Mouse (Mus musculus) neural tube, embryonic 11.5 days (tissue): ENCODE measurements around the gene Spatc1l. TPM values are rescaled to one million over a fixed set of nuclear protein-coding genes. Genes with fewer than 3 reads are reported as not detected.

Source experiments
- ATAC-seq: fragments of 200-750 bp; cut with Nextera tagmentation; 2 replicates; pipeline ENCODE4 v1.8.0; 2017; ENCODE audit warnings: moderate number of reproducible peaks, mild to moderate bottlenecking, moderate TSS enrichment, moderate library complexity; ENCODE audit not compliant: insufficient read depth, low FRiP score, low TSS enrichment
- DNase-seq: peaks from one replicate; pipeline ENCODE4 v3.0.0-alpha.2; 2015; ENCODE audit warnings: low spot score
- H3K27ac ChIP-seq: fragments of 300-500 bp; sonication (generic); 2 replicates; pipeline ENCODE4 v1.5.1; 2014; ENCODE audit warnings: low read depth, mild to moderate bottlenecking, low read length
- H3K27me3 ChIP-seq: fragments of 300-500 bp; sonication (generic); 2 replicates; pipeline ENCODE4 v1.6.1; 2014; ENCODE audit warnings: mild to moderate bottlenecking, low read length, mixed read lengths; ENCODE audit not compliant: control insufficient read depth, insufficient read depth
- H3K36me3 ChIP-seq: fragments of 300-500 bp; sonication (generic); 2 replicates; pipeline ENCODE4 v1.6.1; 2014; ENCODE audit warnings: mild to moderate bottlenecking, low read length, moderate library complexity, mixed read lengths; ENCODE audit not compliant: control insufficient read depth, insufficient read depth
- H3K4me1 ChIP-seq: fragments of 300-500 bp; sonication (generic); 2 replicates; pipeline ENCODE4 v1.6.1; 2014; ENCODE audit warnings: low read length, mixed read lengths; ENCODE audit not compliant: control insufficient read depth, insufficient read depth
- H3K4me2 ChIP-seq: fragments of 300-500 bp; sonication (generic); 2 replicates; pipeline ENCODE4 v1.6.1; 2014; ENCODE audit warnings: low read depth, mild to moderate bottlenecking, moderate library complexity
- H3K4me3 ChIP-seq: fragments of 300-500 bp; sonication (generic); 2 replicates; pipeline ENCODE4 v1.5.1; 2014; ENCODE audit warnings: low read depth, low read length
- H3K9ac ChIP-seq: fragments of 300-500 bp; sonication (generic); 2 replicates; pipeline ENCODE4 v1.6.1; 2014; ENCODE audit warnings: mild to moderate bottlenecking, low read length
- H3K9me3 ChIP-seq: fragments of 300-500 bp; sonication (generic); 2 replicates; pipeline ENCODE4 v1.6.1; 2016; ENCODE audit warnings: low read length; ENCODE audit not compliant: control insufficient read depth
- WGBS: fragments of 180-500 bp; shearing (Covaris S2); extraction: QIAGEN DNeasy Blood & Tissue Kit; methylation state at CpG from one replicate; pipeline ENCODE4 v1.1.7; 2014; 5-methylcytosine and 5-hydroxymethylcytosine counted together
- polyA plus RNA-seq: library from polyadenylated mRNA; unstranded; fragments of >200 nt; fragmentation: Nextera tagmentation; extraction: Ambion mirVana; gene quantifications from 2 replicates; pipeline ENCODE4 v1.2.1, GENCODE M21; 2014

Gene Spatc1l
- polyA plus RNA-seq, 1 experiment from 2014 or later, result not detected

DNA sequence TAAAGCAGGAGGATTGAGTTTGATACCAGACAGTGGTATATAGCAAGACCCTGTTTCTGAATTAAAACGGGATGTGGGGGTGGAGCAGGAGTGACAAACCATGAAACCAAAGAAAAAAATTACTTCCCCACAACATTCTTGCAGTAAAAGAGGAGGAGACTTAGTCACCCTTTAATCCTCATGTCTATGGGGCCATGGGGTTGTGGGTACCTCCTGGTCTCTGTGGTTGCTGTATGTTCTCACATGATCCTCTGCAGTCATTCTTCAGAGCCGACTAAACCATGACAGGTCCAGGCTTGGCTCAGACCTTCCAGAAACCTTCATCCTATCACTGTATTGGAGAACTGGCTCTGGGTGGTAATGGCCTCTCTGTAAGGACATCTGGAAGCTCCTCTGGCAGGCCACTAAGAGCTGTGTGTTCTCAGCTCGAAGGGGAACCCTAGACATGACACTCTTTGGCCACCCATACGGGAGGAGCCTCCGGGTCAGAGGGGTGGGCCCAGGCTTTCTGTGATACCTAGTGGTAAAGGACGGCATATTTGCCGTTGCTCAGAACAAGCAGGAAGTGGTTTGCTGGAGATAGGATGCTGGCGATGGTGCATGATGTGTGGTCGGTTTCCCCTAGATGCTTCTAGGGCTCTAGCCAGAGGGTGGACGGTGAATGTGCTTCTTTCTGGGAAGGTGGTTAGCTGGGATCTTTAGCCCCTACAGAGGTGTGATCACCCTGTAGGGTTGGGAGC, 19.3 kb upstream of the Spatc1l start:
- Histone ChIP-seq H3K9me3 (no peaks in the 10 kb centered on the region), H3K4me3 (no peak overlapping the region), H3K36me3 (peaks cover 31% of the 10 kb centered on the region), H3K4me2 (no peak overlapping the region), H3K4me1 (no peaks in the 10 kb centered on the region), H3K27ac (no peak overlapping the region), H3K27me3 (no peaks in the 10 kb centered on the region), H3K9ac (no peak overlapping the region)
- no peak for DNase-seq
- WGBS, result 87% methylated on average over 10 of the region's 10 CpGs
- no peak for ATAC-seq

DNA sequence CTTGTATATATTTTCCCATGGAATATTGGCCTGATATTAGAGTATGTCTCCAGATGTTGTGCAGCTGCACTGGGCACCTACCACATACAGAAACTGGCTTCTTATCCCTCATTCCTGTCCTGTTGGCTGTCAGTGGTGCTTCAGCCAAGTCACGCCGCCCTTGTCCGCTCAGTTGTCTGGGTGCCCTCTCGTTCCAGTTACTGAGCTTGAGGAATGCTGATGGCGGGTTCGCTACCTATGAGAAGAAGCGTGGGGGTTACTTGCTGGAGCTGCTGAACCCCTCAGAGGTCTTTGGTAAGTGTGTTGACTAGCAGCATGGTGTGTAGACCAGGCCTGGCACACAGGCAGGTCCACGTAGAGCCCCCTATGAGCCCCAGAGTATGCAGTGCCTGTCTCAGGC, 15.5 kb upstream of the Spatc1l start:
- H3K27me3 ChIP-seq, result no peaks in the 10 kb centered on the region
- H3K4me3 ChIP-seq, result no peak overlapping the region
- no peak overlapping the region for H3K9ac ChIP-seq
- ATAC-seq (no peak), DNase-seq (no peak)
- no peak overlapping the region for H3K27ac ChIP-seq
- peaks cover 34% of the 10 kb centered on the region for H3K36me3 ChIP-seq
- H3K4me2 ChIP-seq, result no peak overlapping the region
- no peaks in the 10 kb centered on the region for H3K9me3 ChIP-seq
- WGBS, result 91% methylated on average over 8 of the region's 8 CpGs
- no peaks in the 10 kb centered on the region for H3K4me1 ChIP-seq

DNA sequence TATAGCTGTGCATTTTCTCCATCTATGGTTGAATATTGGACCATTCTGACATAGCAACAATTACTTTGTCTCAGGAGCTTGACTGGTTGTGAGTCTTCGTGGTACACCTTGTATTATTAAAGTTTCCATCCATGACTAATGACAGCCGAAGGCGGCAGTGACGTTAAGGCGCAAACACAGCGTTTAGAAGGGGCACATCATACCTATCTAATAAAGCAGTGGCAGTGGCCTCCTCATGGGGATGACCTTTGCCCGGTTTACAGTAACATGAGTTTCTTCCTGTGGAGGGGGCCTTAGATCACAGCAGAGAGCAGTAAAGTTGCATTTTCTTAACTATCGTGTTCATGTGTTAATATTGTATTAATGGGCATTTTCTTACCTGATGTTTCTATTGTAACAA, 13.9 kb upstream of the Spatc1l start:
- ATAC-seq (no peak), DNase-seq (no peak)
- WGBS, result 92% methylated on average over 8 of the region's 8 CpGs
- Histone ChIP-seq H3K4me2 (no peak overlapping the region), H3K4me1 (no peaks in the 10 kb centered on the region), H3K4me3 (no peak overlapping the region), H3K27me3 (no peaks in the 10 kb centered on the region), H3K9ac (no peak overlapping the region), H3K9me3 (no peaks in the 10 kb centered on the region), H3K36me3 (peaks cover 34% of the 10 kb centered on the region), H3K27ac (no peak overlapping the region)

- WGBS, result 90% methylated on average over 5 of the region's 5 CpGs
- no peaks in the 10 kb centered on the region for H3K4me1 ChIP-seq
- ATAC-seq, result no peak
- peaks cover 30% of the 10 kb centered on the region for H3K36me3 ChIP-seq
- no peaks in the 10 kb centered on the region for H3K9me3 ChIP-seq
- DNase-seq, result no peak
- no peak overlapping the region for H3K4me2 ChIP-seq
- H3K27me3 ChIP-seq, result no peaks in the 10 kb centered on the region
- H3K27ac ChIP-seq, result no peak overlapping the region
- H3K4me3 ChIP-seq, result no peak overlapping the region
- no peak overlapping the region for H3K9ac ChIP-seq
These were observed 11.6 kb upstream of the Spatc1l start for GRCm38 (mm10) chr10:76550458-76550857.

GRCm38 (mm10) chr10:76551556-76551955, 10.5 kb upstream of the Spatc1l start:
- H3K4me2 ChIP-seq, result no peak overlapping the region
- WGBS, result 84% methylated on average over 3 of the region's 3 CpGs

GRCm38 (mm10) chr10:76554061-76554460, 8.0 kb upstream of the Spatc1l start:
- Histone ChIP-seq H3K36me3 (peaks cover 19% of the 10 kb centered on the region), H3K4me3 (no peak overlapping the region), H3K27ac (no peak overlapping the region), H3K9ac (no peak overlapping the region), H3K9me3 (no peaks in the 10 kb centered on the region), H3K27me3 (no peaks in the 10 kb centered on the region), H3K4me2 (no peak overlapping the region), H3K4me1 (no peaks in the 10 kb centered on the region)
- DNase-seq (no peak), ATAC-seq (no peak)
- WGBS, result 93% methylated on average over 5 of the region's 5 CpGs

More at GRCm38 (mm10) chr10:76551556-76551955, 10.5 kb upstream of the Spatc1l start:
- peaks cover 30% of the 10 kb centered on the region for H3K36me3 ChIP-seq
- no peak for DNase-seq
- ATAC-seq, result no peak
- no peak overlapping the region for H3K9ac ChIP-seq
- no peak overlapping the region for H3K4me3 ChIP-seq
- no peak overlapping the region for H3K27ac ChIP-seq
- no peaks in the 10 kb centered on the region for H3K4me1 ChIP-seq
- no peaks in the 10 kb centered on the region for H3K9me3 ChIP-seq
- H3K27me3 ChIP-seq, result no peaks in the 10 kb centered on the region

DNA sequence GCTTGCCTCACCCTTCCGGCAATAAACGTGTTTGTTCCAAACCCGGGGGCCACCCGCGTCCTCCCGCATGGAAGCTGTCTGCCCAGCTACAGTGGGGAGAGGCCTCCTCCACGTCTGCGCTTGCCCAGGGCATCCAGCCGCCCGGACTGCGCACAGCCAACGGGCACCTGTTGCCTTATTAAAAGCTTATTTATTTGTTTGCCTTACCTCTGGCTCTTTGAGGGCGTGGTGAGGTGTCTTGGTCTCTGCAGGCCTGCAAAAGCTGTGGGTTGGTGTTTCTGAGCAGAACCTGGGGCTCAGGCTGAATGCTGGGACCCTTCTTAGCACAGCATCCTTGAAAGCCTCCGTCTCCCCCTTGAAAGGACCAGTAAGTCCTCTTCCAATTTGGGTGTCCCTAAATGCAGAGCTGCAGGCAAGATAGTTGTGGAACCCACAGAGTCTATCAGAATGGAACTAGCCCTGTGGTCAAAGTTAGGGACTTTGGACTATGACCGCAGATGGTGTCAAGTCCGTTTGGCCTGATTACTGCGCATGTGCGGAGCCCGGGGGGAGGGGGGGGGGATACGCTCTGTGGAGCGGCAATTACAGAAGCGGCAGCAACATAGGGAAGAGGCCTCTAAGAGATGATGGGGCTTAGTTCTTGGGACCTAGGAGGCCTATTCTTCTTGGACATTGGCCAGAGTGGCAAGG, 8.1 kb downstream of the Spatc1l start:
- Histone ChIP-seq H3K4me3 (no peak overlapping the region), H3K27ac (no peak overlapping the region), H3K4me2 (no peak overlapping the region), H3K4me1 (no peaks in the 10 kb centered on the region), H3K9ac (no peak overlapping the region), H3K27me3 (no peaks in the 10 kb centered on the region), H3K36me3 (no peaks in the 10 kb centered on the region; the same call in 1 of the 2 replicates), H3K9me3 (no peaks in the 10 kb centered on the region)
- 91% methylated on average over 22 of the region's 22 CpGs for WGBS
- no peak for ATAC-seq
- no peak for DNase-seq

- Histone ChIP-seq H3K36me3 (no peaks in the 10 kb centered on the region; the same call in 1 of the 2 replicates), H3K4me2 (no peak overlapping the region), H3K4me3 (no peak overlapping the region), H3K27ac (no peak overlapping the region), H3K9me3 (no peaks in the 10 kb centered on the region), H3K27me3 (no peaks in the 10 kb centered on the region), H3K9ac (no peak overlapping the region), H3K4me1 (no peaks in the 10 kb centered on the region)
- ATAC-seq (no peak), DNase-seq (no peak)
- 76% methylated on average over 2 of the region's 2 CpGs for WGBS
These were observed 9.0 kb downstream of the Spatc1l start for GRCm38 (mm10) chr10:76571070-76571469.

DNA sequence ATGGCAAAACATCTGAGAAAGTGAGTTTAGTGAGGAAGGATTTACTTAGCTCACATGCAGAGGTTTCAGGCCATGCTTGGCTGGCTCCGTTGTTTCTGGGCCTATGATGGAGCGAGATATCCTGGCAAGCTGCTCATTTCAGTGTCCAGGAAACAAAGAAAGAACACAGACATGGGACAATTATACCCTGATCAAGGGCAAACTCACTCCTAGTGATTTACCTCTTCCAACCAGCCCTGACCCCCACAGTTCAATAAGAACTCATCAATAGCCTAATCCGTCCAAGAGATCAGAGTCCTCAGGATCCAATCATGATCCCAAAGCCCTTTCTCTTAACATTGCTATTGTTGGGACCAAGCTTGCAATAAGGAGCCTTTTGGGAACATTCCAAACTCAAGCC, 10.1 kb downstream of the Spatc1l start:
- no peaks in the 10 kb centered on the region for H3K4me1 ChIP-seq
- no peak for ATAC-seq
- no peaks in the 10 kb centered on the region for H3K9me3 ChIP-seq
- no peak overlapping the region for H3K9ac ChIP-seq
- no peaks in the 10 kb centered on the region; the same call in 1 of the 2 replicates for H3K36me3 ChIP-seq
- H3K27ac ChIP-seq, result no peak overlapping the region
- DNase-seq, result no peak
- 80% methylated on average over 3 of the region's 3 CpGs for WGBS
- H3K4me2 ChIP-seq, result no peak overlapping the region
- no peak overlapping the region for H3K4me3 ChIP-seq
- H3K27me3 ChIP-seq, result no peaks in the 10 kb centered on the region
